Mouse (Mus musculus): ENCODE data around the gene Nit1. TPM values are rescaled to one million over a fixed set of nuclear protein-coding genes. Genes with fewer than 3 reads are reported as not detected.
"Not testable (repeated sequence)": the region's sequence is repeated elsewhere in the genome, so short reads cannot be mapped to it uniquely, and the experiment has no call there.

The Nit1 gene
- polyA plus RNA-seq, 1 experiment from 2014 or later: 31.8 TPM

DNA sequence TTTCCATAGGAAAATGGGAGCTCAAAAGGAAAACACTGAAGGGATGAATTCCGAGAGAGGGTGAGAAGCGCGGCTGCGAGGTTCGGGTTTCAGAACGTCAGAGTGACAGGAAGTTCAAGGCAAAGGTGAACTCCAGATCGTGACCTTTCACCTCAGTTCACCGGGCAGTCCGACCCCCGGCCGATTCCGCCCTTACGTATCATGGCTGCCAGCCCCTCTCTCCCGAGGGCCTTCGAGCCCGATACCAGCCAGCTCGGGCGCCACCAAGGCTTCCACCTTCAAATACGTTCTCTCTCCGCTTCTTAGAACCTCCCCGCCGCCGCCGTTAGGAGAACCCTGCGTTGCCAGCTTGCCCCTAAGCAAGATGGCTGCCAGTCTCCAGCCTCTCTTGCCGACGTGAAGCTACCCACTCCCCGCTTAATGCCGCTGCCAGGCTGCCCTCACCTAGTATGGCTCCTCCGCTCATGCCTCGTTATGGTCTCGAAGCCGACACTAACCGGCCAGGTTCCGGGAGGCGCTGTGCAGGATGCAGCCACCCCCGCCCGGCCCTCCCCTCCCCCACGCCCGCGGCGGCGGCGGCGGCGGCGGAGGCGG lies 16.5 kb downstream of the Nit1 start, which contains the start of gene Dedd:
TSS of gene Dedd (plus strand) at position 307 of the 594 bp plus-strand sequence.
- peak; percentile 91 for ATAC-seq (ENCODE audit: insufficient number of reproducible peaks, insufficient read depth, low FRiP score, low read depth)
- H3K9ac ChIP-seq (ENCODE audit: low read length): peak within 1 kb of the TSS; percentile 90
- peak within 1 kb of the TSS; percentile 98 for H3K27ac ChIP-seq (replicated peaks in 1 of 2; ENCODE audit: control insufficient read depth in 1 of 2, insufficient read depth in 1 of 2, low read depth in 2 of 2, low read length in 2 of 2)
- peaks cover 0 to 44% of the 10 kb centered on the region in 2 experiments for H3K4me1 ChIP-seq (ENCODE audit: control insufficient read depth in 2 of 2, insufficient read depth in 2 of 2, low read length in 2 of 2)
- no peaks in the 10 kb centered on the region for H3K27me3 ChIP-seq (ENCODE audit: control insufficient read depth, insufficient read depth, low read length)
- H3K4me2 ChIP-seq (ENCODE audit: low read length): peak within 1 kb of the TSS; percentile 93
- H3K9me3 ChIP-seq (ENCODE audit: control insufficient read depth, low read length): no peaks in the 10 kb centered on the region
- under 1% methylated on average over 48 of the region's 48 CpGs for WGBS
- peak within 1 kb of the TSS; percentile 80 to 88 for H3K4me3 ChIP-seq (ENCODE audit: control insufficient read depth in 1 of 2, insufficient read depth in 1 of 2, low read depth in 1 of 2, low read length in 2 of 2)
- peaks cover 20% of the 10 kb centered on the region for H3K36me3 ChIP-seq (ENCODE audit: control insufficient read depth, insufficient read depth, low read length)

GRCm38 (mm10) chr1:171328244-171328643 lies 17.2 kb downstream of the Nit1 start:
- peak overlapping the region; percentile 98 for H3K27ac ChIP-seq (replicated peaks in 1 of 2; ENCODE audit: control insufficient read depth in 1 of 2, insufficient read depth in 1 of 2, low read depth in 2 of 2, low read length in 2 of 2)
- 20% methylated on average over 9 of the region's 9 CpGs for WGBS
- H3K36me3 ChIP-seq (ENCODE audit: control insufficient read depth, insufficient read depth, low read length): peaks cover 15% of the 10 kb centered on the region
- H3K27me3 ChIP-seq (ENCODE audit: control insufficient read depth, insufficient read depth, low read length): no peaks in the 10 kb centered on the region
- H3K4me3 ChIP-seq (ENCODE audit: control insufficient read depth in 1 of 2, insufficient read depth in 1 of 2, low read depth in 1 of 2, low read length in 2 of 2): peak overlapping the region; percentile 80 to 88
- H3K9ac ChIP-seq (ENCODE audit: low read length): peak overlapping the region; percentile 90
- no peak for ATAC-seq (ENCODE audit: insufficient number of reproducible peaks, insufficient read depth, low FRiP score, low read depth)
- H3K9me3 ChIP-seq (ENCODE audit: control insufficient read depth, low read length): no peaks in the 10 kb centered on the region
- H3K4me2 ChIP-seq (ENCODE audit: low read length): peak overlapping the region; percentile 93
- peaks cover 0 to 37% of the 10 kb centered on the region in 2 experiments; a peak in 3 of 4 replicates for H3K4me1 ChIP-seq (ENCODE audit: control insufficient read depth in 2 of 2, insufficient read depth in 2 of 2, low read length in 2 of 2)

GRCm38 (mm10) chr1:171326588-171326987 lies 18.9 kb downstream of the Nit1 start:
- H3K9me3 ChIP-seq (ENCODE audit: control insufficient read depth, low read length); H3K4me2 ChIP-seq (ENCODE audit: low read length); H3K27me3 ChIP-seq (ENCODE audit: control insufficient read depth, insufficient read depth, low read length); H3K9ac ChIP-seq (ENCODE audit: low read length); H3K4me3 ChIP-seq (ENCODE audit: control insufficient read depth in 1 of 2, insufficient read depth in 1 of 2, low read depth in 1 of 2, low read length in 2 of 2); ATAC-seq (ENCODE audit: insufficient number of reproducible peaks, insufficient read depth, low FRiP score, low read depth); H3K27ac ChIP-seq (replicated peaks in 1 of 2; ENCODE audit: control insufficient read depth in 1 of 2, insufficient read depth in 1 of 2, low read depth in 2 of 2, low read length in 2 of 2): not testable (repeated sequence)
- H3K4me1 ChIP-seq (ENCODE audit: control insufficient read depth in 2 of 2, insufficient read depth in 2 of 2, low read length in 2 of 2): peaks cover 0 to 27% of the 10 kb centered on the region in 2 experiments; a peak in 3 of 4 replicates
- H3K36me3 ChIP-seq (ENCODE audit: control insufficient read depth, insufficient read depth, low read length): peaks cover 11% of the 10 kb centered on the region; the same call in 1 of the 2 replicates
- WGBS: 80% methylated on average over 4 of the region's 4 CpGs

DNA sequence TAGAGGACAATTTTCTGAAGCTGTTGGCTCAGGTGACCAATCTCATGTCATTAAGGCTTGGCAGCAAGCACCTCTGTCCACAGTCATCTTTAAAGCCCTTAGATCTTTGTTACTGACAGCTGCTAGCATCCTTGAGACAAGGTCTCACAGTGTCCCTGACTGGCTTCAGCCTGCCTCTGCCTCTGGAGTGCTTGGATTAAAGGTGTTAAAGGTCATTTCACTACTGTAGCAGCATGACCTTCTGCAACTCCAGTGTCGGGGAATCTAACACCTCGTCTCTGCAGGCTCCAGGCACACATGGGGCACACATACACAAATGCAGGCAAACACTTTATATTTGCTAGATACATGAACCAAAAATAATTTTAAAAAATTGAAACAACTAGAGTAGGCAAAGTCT lies 19.9 kb downstream of the Nit1 start:
- ATAC-seq (ENCODE audit: insufficient number of reproducible peaks, insufficient read depth, low FRiP score, low read depth): no peak
- Histone ChIP-seq H3K4me2 (ENCODE audit: low read length) (no peak overlapping the region), H3K4me1 (ENCODE audit: control insufficient read depth in 2 of 2, insufficient read depth in 2 of 2, low read length in 2 of 2) (peaks cover 0 to 17% of the 10 kb centered on the region in 2 experiments; a peak in 2 of 4 replicates), H3K27ac (replicated peaks in 1 of 2; ENCODE audit: control insufficient read depth in 1 of 2, insufficient read depth in 1 of 2, low read depth in 2 of 2, low read length in 2 of 2) (no peak overlapping the region), H3K9ac (ENCODE audit: low read length) (no peak overlapping the region), H3K27me3 (ENCODE audit: control insufficient read depth, insufficient read depth, low read length) (no peaks in the 10 kb centered on the region), H3K4me3 (ENCODE audit: control insufficient read depth in 1 of 2, insufficient read depth in 1 of 2, low read depth in 1 of 2, low read length in 2 of 2) (no peak overlapping the region), H3K9me3 (ENCODE audit: control insufficient read depth, low read length) (no peaks in the 10 kb centered on the region), H3K36me3 (ENCODE audit: control insufficient read depth, insufficient read depth, low read length) (peaks cover 11% of the 10 kb centered on the region; the same call in 1 of the 2 replicates)
- 70% methylated on average over 2 of the region's 2 CpGs for WGBS

GRCm38 (mm10) chr1:171322012-171322411 lies 23.4 kb downstream of the Nit1 start:
- Histone ChIP-seq H3K4me1 (ENCODE audit: control insufficient read depth in 2 of 2, insufficient read depth in 2 of 2, low read length in 2 of 2) (no peaks in the 10 kb centered on the region), H3K27ac (replicated peaks in 1 of 2; ENCODE audit: control insufficient read depth in 1 of 2, insufficient read depth in 1 of 2, low read depth in 2 of 2, low read length in 2 of 2) (no peak overlapping the region), H3K4me2 (ENCODE audit: low read length) (no peak overlapping the region), H3K36me3 (ENCODE audit: control insufficient read depth, insufficient read depth, low read length) (peaks cover 8% of the 10 kb centered on the region; the same call in 1 of the 2 replicates), H3K4me3 (ENCODE audit: control insufficient read depth in 1 of 2, insufficient read depth in 1 of 2, low read depth in 1 of 2, low read length in 2 of 2) (no peak overlapping the region), H3K9me3 (ENCODE audit: control insufficient read depth, low read length) (no peaks in the 10 kb centered on the region), H3K27me3 (ENCODE audit: control insufficient read depth, insufficient read depth, low read length) (no peaks in the 10 kb centered on the region), H3K9ac (ENCODE audit: low read length) (no peak overlapping the region)
- 80% methylated on average over 1 of the region's 1 CpGs for WGBS
- no peak for ATAC-seq (ENCODE audit: insufficient number of reproducible peaks, insufficient read depth, low FRiP score, low read depth)

DNA sequence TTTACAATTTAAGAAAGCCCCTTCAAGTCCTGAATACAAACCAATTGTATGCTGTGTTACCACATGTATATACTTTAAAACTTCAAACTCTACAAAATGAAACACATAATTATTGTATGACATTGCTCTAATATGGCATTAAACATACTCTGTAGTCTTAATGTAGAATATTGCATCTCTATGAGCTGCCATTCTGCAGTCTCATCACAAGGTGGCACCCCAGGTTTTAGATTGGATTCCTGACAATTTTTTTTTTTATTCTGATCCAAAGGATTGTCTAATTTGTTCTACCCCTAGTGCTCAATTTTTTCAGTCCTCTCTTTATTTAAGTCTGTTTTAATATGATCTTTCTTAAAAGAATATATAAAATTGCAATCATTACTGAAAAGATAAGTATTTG lies 24.0 kb downstream of the Nit1 start:
- Histone ChIP-seq H3K27ac (replicated peaks in 1 of 2; ENCODE audit: control insufficient read depth in 1 of 2, insufficient read depth in 1 of 2, low read depth in 2 of 2, low read length in 2 of 2) (no peak overlapping the region), H3K36me3 (ENCODE audit: control insufficient read depth, insufficient read depth, low read length) (peaks cover 8% of the 10 kb centered on the region; the same call in 1 of the 2 replicates), H3K4me2 (ENCODE audit: low read length) (no peak overlapping the region), H3K4me1 (ENCODE audit: control insufficient read depth in 2 of 2, insufficient read depth in 2 of 2, low read length in 2 of 2) (no peaks in the 10 kb centered on the region), H3K4me3 (ENCODE audit: control insufficient read depth in 1 of 2, insufficient read depth in 1 of 2, low read depth in 1 of 2, low read length in 2 of 2) (no peak overlapping the region), H3K9me3 (ENCODE audit: control insufficient read depth, low read length) (no peaks in the 10 kb centered on the region), H3K27me3 (ENCODE audit: control insufficient read depth, insufficient read depth, low read length) (no peaks in the 10 kb centered on the region), H3K9ac (ENCODE audit: low read length) (no peak overlapping the region)
- no peak for ATAC-seq (ENCODE audit: insufficient number of reproducible peaks, insufficient read depth, low FRiP score, low read depth)

DNA sequence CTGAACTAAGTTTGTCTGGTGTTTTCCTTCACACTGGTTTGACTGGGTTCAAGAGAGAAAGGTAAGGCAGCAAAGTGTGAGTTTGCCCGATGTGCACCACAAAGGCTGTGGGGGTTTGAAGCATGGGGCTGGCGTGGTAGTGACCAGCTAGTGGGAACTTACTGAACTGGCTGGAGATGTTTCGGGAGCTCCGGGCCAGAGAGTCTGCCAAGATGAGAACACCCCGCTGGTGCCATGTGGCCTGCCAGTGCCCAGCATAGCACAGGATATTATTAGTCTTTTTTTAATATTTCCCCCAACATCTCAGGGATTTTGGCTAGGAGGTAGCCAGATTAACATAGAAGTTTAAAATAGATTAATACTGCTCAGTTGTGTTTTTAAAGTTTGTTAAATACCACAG lies 25.3 kb downstream of the Nit1 start:
- 20% methylated on average over 5 of the region's 5 CpGs for WGBS
- no peak overlapping the region for H3K27ac ChIP-seq (replicated peaks in 1 of 2; ENCODE audit: control insufficient read depth in 1 of 2, insufficient read depth in 1 of 2, low read depth in 2 of 2, low read length in 2 of 2)
- peak overlapping the region; percentile 59 for H3K4me2 ChIP-seq (ENCODE audit: low read length)
- peak overlapping the region; percentile 16 to 19 for H3K4me3 ChIP-seq (ENCODE audit: control insufficient read depth in 1 of 2, insufficient read depth in 1 of 2, low read depth in 1 of 2, low read length in 2 of 2)
- peak overlapping the region; percentile 56; the same call in 1 of the 2 replicates for H3K9ac ChIP-seq (ENCODE audit: low read length)
- no peaks in the 10 kb centered on the region for H3K27me3 ChIP-seq (ENCODE audit: control insufficient read depth, insufficient read depth, low read length)
- H3K36me3 ChIP-seq (ENCODE audit: control insufficient read depth, insufficient read depth, low read length): no peaks in the 10 kb centered on the region
- H3K4me1 ChIP-seq (ENCODE audit: control insufficient read depth in 2 of 2, insufficient read depth in 2 of 2, low read length in 2 of 2): no peaks in the 10 kb centered on the region
- no peaks in the 10 kb centered on the region for H3K9me3 ChIP-seq (ENCODE audit: control insufficient read depth, low read length)
- no peak for ATAC-seq (ENCODE audit: insufficient number of reproducible peaks, insufficient read depth, low FRiP score, low read depth)

- H3K4me2 ChIP-seq (ENCODE audit: low read length): peak overlapping the region; percentile 59
- peak overlapping the region; percentile 56; the same call in 1 of the 2 replicates for H3K9ac ChIP-seq (ENCODE audit: low read length)
- H3K4me1 ChIP-seq (ENCODE audit: control insufficient read depth in 2 of 2, insufficient read depth in 2 of 2, low read length in 2 of 2): no peaks in the 10 kb centered on the region
- peak overlapping the region; percentile 16 to 19 for H3K4me3 ChIP-seq (ENCODE audit: control insufficient read depth in 1 of 2, insufficient read depth in 1 of 2, low read depth in 1 of 2, low read length in 2 of 2)
- H3K9me3 ChIP-seq (ENCODE audit: control insufficient read depth, low read length): no peaks in the 10 kb centered on the region
- no peak for ATAC-seq (ENCODE audit: insufficient number of reproducible peaks, insufficient read depth, low FRiP score, low read depth)
- 18% methylated on average over 7 of the region's 7 CpGs for WGBS
- H3K27me3 ChIP-seq (ENCODE audit: control insufficient read depth, insufficient read depth, low read length): no peaks in the 10 kb centered on the region
- no peak overlapping the region for H3K27ac ChIP-seq (replicated peaks in 1 of 2; ENCODE audit: control insufficient read depth in 1 of 2, insufficient read depth in 1 of 2, low read depth in 2 of 2, low read length in 2 of 2)
- H3K36me3 ChIP-seq (ENCODE audit: control insufficient read depth, insufficient read depth, low read length): no peaks in the 10 kb centered on the region
These were observed 25.7 kb downstream of the Nit1 start for GRCm38 (mm10) chr1:171319748-171320147.
